12 mouse cellular contexts compared by ENCODE assay signal in genomic region chr7:66934062-66934461, GRCm38 (mm10).
A peak's percentile ranks its signal among the peaks of the same experiment; 100 is the strongest.
DNase-seq lines count a peak whose midpoint lies in the region; ATAC-seq and TF ChIP-seq lines count a peak whose summit lies in the region.
"Had no signal": no experiment of that assay in that cellular context is flagged by ENCODE, and none has a peak within 500 bp of the region (broad histone marks: within the 10 kb centered on the region; RNA-seq: fewer than 3 reads in every experiment).

No protein-coding gene starts in this region.

- H3K4me3 ChIP-seq in forebrain, embryonic 14.5 days (ENCODE audit: low read depth, low read length): no peak overlapping the region
- no peak overlapping the region for H3K4me3 ChIP-seq in forebrain, embryonic 10.5 days
- H3K4me3 ChIP-seq: intestine, embryonic 15.5 days; liver, embryonic 12.5 days; midbrain, embryonic 12.5 days had no signal

- no peaks in the 10 kb centered on the region for H3K27me3 ChIP-seq in forebrain, embryonic 14.5 days (replicated peaks; ENCODE audit: control insufficient read depth, insufficient read depth, low read length)
- H3K27me3 ChIP-seq in forebrain, embryonic 10.5 days (ENCODE audit: poor library complexity, severe bottlenecking): no peaks in the 10 kb centered on the region
- H3K27me3 ChIP-seq: intestine, embryonic 15.5 days; liver, embryonic 12.5 days; midbrain, embryonic 12.5 days had no signal

- no peak overlapping the region for H3K27ac ChIP-seq in forebrain, embryonic 14.5 days (ENCODE audit: low read depth, low read length)
- no peak overlapping the region for H3K27ac ChIP-seq in forebrain, embryonic 10.5 days
- H3K27ac ChIP-seq: intestine, embryonic 15.5 days; liver, embryonic 12.5 days; midbrain, embryonic 12.5 days had no signal

- DNase-seq in forebrain, embryonic 14.5 days (ENCODE audit: low spot score): peak; percentile 67
- DNase-seq in forebrain, embryonic 10.5 days (ENCODE audit: extremely low spot score, low spot score): no peak
- DNase-seq in brain, embryonic 14.5 days (ENCODE audit: low read depth): peak; percentile 86
- DNase-seq in heart, postnatal 10 days: peak; percentile 72 to 76
- DNase-seq in left cerebral cortex, postnatal 10 days (ENCODE audit: extremely low spot score in 1 of 2, low spot score in 2 of 2): peak; percentile 38 to 42
- no peak for DNase-seq in ovary, adult 18-20 months (ENCODE audit: low spot score)
- no peak for DNase-seq in urinary bladder, postnatal 25 days (ENCODE audit: low spot score)
- no peak for DNase-seq in embryo, embryonic 10.5 days (ENCODE audit: low spot score)
- DNase-seq: thymus, adult 18-20 months had no signal

- intact Hi-C loops in heart, postnatal 10 days (cut with DNase I): no loop called here
- intact Hi-C loops in left cerebral cortex, postnatal 10 days (cut with DNase I): no loop called here

- peaks cover 13% of the 10 kb centered on the region for H3K4me1 ChIP-seq in forebrain, embryonic 14.5 days (ENCODE audit: control insufficient read depth, insufficient read depth, low read length)
- H3K4me1 ChIP-seq in forebrain, embryonic 10.5 days: peaks cover 35% of the 10 kb centered on the region
- H3K4me1 ChIP-seq: liver, embryonic 12.5 days had no signal

- no peak overlapping the region for H3K9ac ChIP-seq in forebrain, embryonic 14.5 days (ENCODE audit: low read length)
- H3K9ac ChIP-seq: intestine, embryonic 15.5 days; liver, embryonic 12.5 days; midbrain, embryonic 12.5 days had no signal

- peak; percentile 58; the same call in 1 of the 2 replicates for ATAC-seq in forebrain, embryonic 14.5 days
- ATAC-seq: intestine, embryonic 15.5 days; liver, embryonic 12.5 days had no signal

- 16% methylated on average over 6 of the region's 6 CpGs for WGBS in forebrain, embryonic 14.5 days
- WGBS in forebrain, embryonic 10.5 days: 78% methylated on average over 6 of the region's 6 CpGs

- H3K36me3 ChIP-seq in forebrain, embryonic 14.5 days (ENCODE audit: control insufficient read depth, insufficient read depth, low read length): no peaks in the 10 kb centered on the region
- no peaks in the 10 kb centered on the region for H3K36me3 ChIP-seq in forebrain, embryonic 10.5 days (replicated peaks)
- H3K36me3 ChIP-seq: intestine, embryonic 15.5 days; liver, embryonic 12.5 days; midbrain, embryonic 12.5 days had no signal

- no peak for TF ChIP-seq CTCF in brain, embryonic 14.5 days (IDR thresholded peaks at IDR 0.05; ENCODE audit: borderline replicate concordance, extremely low read depth, insufficient read depth, insufficient read length)

- TF ChIP-seq POLR2A in brain, embryonic 14.5 days (IDR thresholded peaks at IDR 0.05; ENCODE audit: borderline replicate concordance, extremely low read depth, insufficient read depth, insufficient read length, poor library complexity, severe bottlenecking): no peak

- H3K9me3 ChIP-seq in forebrain, embryonic 14.5 days (replicated peaks; ENCODE audit: control insufficient read depth, low read length): no peaks in the 10 kb centered on the region
- no peaks in the 10 kb centered on the region for H3K9me3 ChIP-seq in forebrain, embryonic 10.5 days
- H3K9me3 ChIP-seq: intestine, embryonic 15.5 days; liver, embryonic 12.5 days; midbrain, embryonic 12.5 days had no signal

- no peak overlapping the region for H3K4me2 ChIP-seq in forebrain, embryonic 14.5 days (ENCODE audit: low read length)
- H3K4me2 ChIP-seq: intestine, embryonic 15.5 days; liver, embryonic 12.5 days; midbrain, embryonic 12.5 days had no signal

Comparison
In these comparisons a context has a peak if more than half of its experiments do, and no peak if none do; other contexts are left out.
1. DNase-seq: peak in forebrain, embryonic 14.5 days (single experiment), brain, embryonic 14.5 days (single experiment), heart, postnatal 10 days (2 of 2) and left cerebral cortex, postnatal 10 days (2 of 2); none in forebrain, embryonic 10.5 days (single experiment), ovary, adult 18-20 months (single experiment), urinary bladder, postnatal 25 days (single experiment) and embryo, embryonic 10.5 days (single experiment).